Mouse (Mus musculus) limb, embryonic 13.5 days (tissue): ENCODE measurements at regions not wholly inside any gene's neighbourhood (a gene's known extent, or its start where the extent isn't known, plus 50 kb on each side); places are given as distances from the start of the nearest gene placed in this dataset.

ENCODE experiments used
- ATAC-seq: fragments of 200-750 bp; cut with Nextera tagmentation; 2 replicates; pipeline ENCODE4 v1.8.0; 2017; ENCODE audit warnings: low read depth, moderate number of reproducible peaks, moderate TSS enrichment; ENCODE audit not compliant: low FRiP score
- H3K27ac ChIP-seq: fragments of 300-500 bp; sonication (generic); 2 replicates; pipeline ENCODE4 v1.5.1; 2015; ENCODE audit warnings: inconsistent platforms, mild to moderate bottlenecking, moderate library complexity
- H3K27me3 ChIP-seq: fragments of 300-500 bp; sonication (generic); 2 replicates; pipeline ENCODE4 v1.6.1; 2015; ENCODE audit warnings: mild to moderate bottlenecking, inconsistent platforms
- H3K36me3 ChIP-seq: fragments of 300-500 bp; sonication (generic); 2 replicates; pipeline ENCODE4 v1.6.1; 2015; ENCODE audit warnings: inconsistent platforms, mild to moderate bottlenecking, moderate library complexity
- H3K4me1 ChIP-seq: fragments of 300-500 bp; sonication (generic); 2 replicates; pipeline ENCODE4 v1.6.1; 2015; ENCODE audit warnings: inconsistent platforms
- H3K4me2 ChIP-seq: fragments of 300-500 bp; sonication (generic); replicated peaks from 2 replicates; pipeline ENCODE4 v1.6.1; 2015; ENCODE audit warnings: inconsistent platforms, mild to moderate bottlenecking, moderate library complexity
- H3K4me3 ChIP-seq: fragments of 300-500 bp; sonication (generic); 2 replicates; pipeline ENCODE4 v1.5.1; 2015; ENCODE audit warnings: moderate library complexity, mild to moderate bottlenecking, inconsistent platforms
- H3K9ac ChIP-seq: fragments of 300-500 bp; sonication (generic); 2 replicates; pipeline ENCODE4 v1.6.1; 2015; ENCODE audit warnings: mild to moderate bottlenecking, inconsistent platforms
- H3K9me3 ChIP-seq: fragments of 300-500 bp; sonication (generic); 2 replicates; pipeline ENCODE4 v1.6.1; 2016; ENCODE audit warnings: inconsistent platforms
- WGBS: fragments of 180-500 bp; shearing (Covaris S2); methylation state at CpG from one replicate; pipeline ENCODE4 v1.1.7; 2015; 5-methylcytosine and 5-hydroxymethylcytosine counted together

DNA sequence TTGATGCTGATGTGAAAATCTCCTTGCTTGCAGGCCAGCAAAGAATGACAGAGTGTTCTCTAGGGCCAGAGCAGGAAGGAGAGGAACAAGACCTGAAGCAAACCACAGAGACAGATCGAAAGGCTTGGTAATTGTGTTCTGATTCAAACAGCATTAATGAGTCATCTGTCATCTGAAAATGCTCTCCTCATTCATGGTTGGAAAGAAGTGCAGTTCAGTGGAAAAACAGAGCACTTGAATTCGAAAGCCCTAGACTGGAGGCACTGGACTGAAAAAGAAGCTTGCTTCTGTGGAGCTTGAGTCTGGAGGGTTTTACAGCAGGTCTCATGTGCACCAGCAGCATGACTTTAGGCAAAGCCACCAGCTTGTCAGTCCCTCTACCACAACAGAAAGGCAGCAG lies 374.3 kb upstream of the B430305J03Rik start:
- H3K27ac ChIP-seq: no peak overlapping the region
- 78% methylated on average over 2 of the region's 2 CpGs for WGBS
- no peak for ATAC-seq
- no peak overlapping the region for H3K9ac ChIP-seq
- no peak overlapping the region for H3K4me3 ChIP-seq
- no peaks in the 10 kb centered on the region for H3K4me1 ChIP-seq
- no peaks in the 10 kb centered on the region for H3K9me3 ChIP-seq
- no peaks in the 10 kb centered on the region for H3K27me3 ChIP-seq
- no peaks in the 10 kb centered on the region for H3K36me3 ChIP-seq
- no peak overlapping the region for H3K4me2 ChIP-seq

DNA sequence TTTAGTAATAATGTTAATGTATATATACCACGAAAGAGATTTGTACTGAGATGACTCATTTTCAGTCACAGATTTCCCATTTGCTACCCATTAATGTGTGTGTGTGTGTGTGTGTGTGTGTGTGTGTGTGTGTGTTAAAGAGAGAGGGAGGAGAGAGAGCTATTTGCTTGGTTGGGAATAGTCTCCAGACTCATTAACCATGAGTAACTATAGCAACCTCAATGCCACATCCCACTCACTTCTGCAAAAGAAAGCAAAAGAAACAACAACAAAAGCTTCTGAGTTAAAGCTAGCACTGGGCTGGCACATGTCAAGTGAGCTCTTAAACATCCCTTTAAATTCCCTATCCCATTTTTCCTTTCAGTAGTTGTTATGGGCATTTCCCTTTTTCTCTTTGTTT lies 372.8 kb upstream of the B430305J03Rik start:
- Histone ChIP-seq H3K4me2 (no peak overlapping the region), H3K9me3 (no peaks in the 10 kb centered on the region), H3K4me3 (no peak overlapping the region), H3K27ac (no peak overlapping the region), H3K9ac (no peak overlapping the region), H3K4me1 (no peaks in the 10 kb centered on the region), H3K36me3 (no peaks in the 10 kb centered on the region), H3K27me3 (no peaks in the 10 kb centered on the region)
- 75% methylated on average over 1 of the region's 1 CpGs for WGBS
- no peak for ATAC-seq

DNA sequence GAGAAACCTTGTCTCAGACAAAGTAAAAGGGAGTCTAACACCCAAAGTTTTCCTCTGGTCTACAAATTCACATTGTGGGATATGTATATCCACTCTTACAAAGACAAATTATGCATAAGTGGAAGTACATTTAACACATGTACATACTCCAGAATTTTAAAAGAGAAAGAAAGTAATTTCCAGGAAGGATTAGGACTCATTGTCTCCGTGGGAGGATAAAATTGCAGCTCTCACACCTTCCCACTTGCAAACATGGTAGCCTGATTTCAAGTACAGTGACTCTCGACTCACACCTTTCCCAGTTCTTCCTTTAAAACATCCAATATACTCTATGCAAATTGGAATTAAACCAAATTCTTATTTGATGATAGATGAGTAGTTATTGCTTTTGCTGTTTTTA lies 351.0 kb upstream of the B430305J03Rik start:
- no peak overlapping the region for H3K4me3 ChIP-seq
- H3K36me3 ChIP-seq: no peaks in the 10 kb centered on the region
- no peak overlapping the region for H3K4me2 ChIP-seq
- H3K9me3 ChIP-seq: no peaks in the 10 kb centered on the region
- WGBS: 88% methylated on average over 2 of the region's 2 CpGs
- no peaks in the 10 kb centered on the region for H3K4me1 ChIP-seq
- no peaks in the 10 kb centered on the region for H3K27me3 ChIP-seq
- no peak for ATAC-seq
- no peak overlapping the region for H3K9ac ChIP-seq
- H3K27ac ChIP-seq: no peak overlapping the region

DNA sequence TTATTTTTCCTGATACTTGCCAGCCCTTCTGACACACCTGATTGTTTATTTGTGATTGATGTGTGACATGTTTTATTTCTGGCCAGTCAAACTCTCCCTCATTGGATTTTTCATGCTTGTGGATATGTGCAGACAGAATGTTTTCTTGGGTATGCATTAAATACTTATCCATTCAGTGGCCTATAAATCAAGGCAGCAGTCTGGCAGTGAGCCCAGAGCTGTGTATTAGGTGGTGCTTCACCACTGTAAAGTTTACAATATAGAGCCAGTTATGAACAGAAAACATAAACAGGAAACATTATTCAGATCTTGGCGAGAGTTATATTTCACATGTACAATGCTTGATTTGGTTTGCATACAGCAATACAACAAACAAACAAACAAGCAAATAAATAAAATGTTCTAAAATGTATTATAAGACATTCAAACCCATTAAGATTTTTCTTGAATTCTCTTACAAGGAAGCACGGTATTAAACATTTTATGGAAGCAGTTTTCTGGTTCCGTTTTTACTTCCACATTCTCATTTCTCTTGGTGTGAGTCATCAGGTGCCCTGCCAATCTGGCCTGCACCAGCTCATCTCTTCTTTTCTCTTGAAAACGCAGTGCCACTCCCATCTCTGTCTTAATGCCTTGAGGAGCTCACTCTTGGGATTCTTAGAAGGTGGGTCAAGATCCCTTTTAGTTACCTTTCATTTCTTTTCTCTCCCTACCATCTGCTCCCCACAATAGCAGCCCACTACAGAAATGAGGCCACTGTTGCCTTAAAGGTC lies 322.4 kb upstream of the B430305J03Rik start:
- 50% methylated on average over 4 of the region's 4 CpGs for WGBS
- Histone ChIP-seq H3K4me2 (no peak overlapping the region), H3K36me3 (no peaks in the 10 kb centered on the region), H3K27ac (no peak overlapping the region), H3K4me3 (no peak overlapping the region), H3K9me3 (no peaks in the 10 kb centered on the region), H3K4me1 (no peaks in the 10 kb centered on the region), H3K27me3 (no peaks in the 10 kb centered on the region), H3K9ac (no peak overlapping the region)
- ATAC-seq: no peak

DNA sequence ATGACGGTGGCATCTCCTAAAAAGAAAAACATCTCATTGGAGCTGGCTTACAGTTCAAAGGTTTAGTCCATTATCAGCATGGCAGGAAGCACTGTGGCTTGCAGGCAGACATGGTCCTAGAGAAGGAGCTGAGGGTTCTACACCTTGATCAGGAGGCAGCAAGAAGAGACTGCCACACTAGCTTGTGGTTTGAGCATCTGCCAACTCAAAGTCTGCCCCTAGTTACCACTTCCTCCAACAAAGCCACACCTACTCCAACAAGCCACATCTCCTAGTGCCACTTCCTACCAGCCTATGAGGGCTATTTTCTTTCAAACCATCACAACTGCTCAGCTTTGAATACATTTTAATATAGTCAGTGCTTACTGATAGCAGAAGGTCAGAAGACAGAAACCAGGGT lies 305.1 kb upstream of the B430305J03Rik start:
- ATAC-seq: no peak
- Histone ChIP-seq H3K36me3 (no peaks in the 10 kb centered on the region), H3K9me3 (no peaks in the 10 kb centered on the region), H3K27ac (no peak overlapping the region), H3K4me1 (no peaks in the 10 kb centered on the region), H3K9ac (no peak overlapping the region), H3K4me2 (no peak overlapping the region), H3K27me3 (no peaks in the 10 kb centered on the region), H3K4me3 (no peak overlapping the region)
- 88% methylated on average over 1 of the region's 1 CpGs for WGBS

DNA sequence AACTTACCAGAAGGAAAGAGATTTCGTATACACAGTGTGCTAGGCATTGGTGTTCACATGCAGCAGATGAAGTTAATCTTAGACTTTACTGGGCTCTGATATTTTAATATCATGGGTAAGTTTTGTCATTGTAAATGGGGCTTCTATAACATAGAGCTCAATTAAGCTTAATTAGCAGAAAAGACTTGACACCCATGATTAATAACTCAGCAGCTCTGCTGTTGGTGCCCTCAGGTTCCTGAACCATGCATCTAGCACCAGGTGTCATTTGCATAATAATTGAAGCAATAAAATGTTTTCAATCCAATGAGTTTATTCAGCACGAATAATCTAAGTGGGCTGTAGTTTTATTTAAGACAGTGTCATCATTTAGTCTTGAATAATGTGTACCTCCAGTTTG lies 290.4 kb upstream of the B430305J03Rik start:
- Histone ChIP-seq H3K9ac (no peak overlapping the region), H3K9me3 (no peaks in the 10 kb centered on the region), H3K4me3 (no peak overlapping the region), H3K27me3 (no peaks in the 10 kb centered on the region), H3K4me1 (no peaks in the 10 kb centered on the region), H3K27ac (no peak overlapping the region), H3K36me3 (no peaks in the 10 kb centered on the region), H3K4me2 (no peak overlapping the region)
- WGBS: 81% methylated on average over 2 of the region's 2 CpGs
- no peak for ATAC-seq

DNA sequence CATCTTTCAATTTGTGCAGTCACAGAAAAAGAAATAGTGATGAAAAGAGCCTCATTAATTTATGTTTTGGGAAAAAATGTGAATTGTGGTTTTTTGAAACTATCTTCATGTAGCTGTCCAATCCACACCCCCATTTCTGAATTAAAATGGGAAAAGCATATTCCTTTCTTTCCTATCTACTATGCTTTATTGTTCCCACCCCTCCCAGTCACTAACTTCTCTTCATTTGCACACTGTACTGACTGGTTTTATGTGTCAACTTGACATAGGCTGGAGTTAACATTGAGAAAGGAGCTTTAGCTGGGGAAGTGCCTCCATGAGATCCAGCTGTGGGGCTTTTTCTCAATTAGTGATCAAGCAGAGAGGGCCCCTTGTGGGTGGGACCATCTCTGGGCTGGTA lies 262.8 kb upstream of the B430305J03Rik start:
- H3K36me3 ChIP-seq: no peaks in the 10 kb centered on the region
- H3K9me3 ChIP-seq: no peaks in the 10 kb centered on the region
- no peak overlapping the region for H3K27ac ChIP-seq
- no peaks in the 10 kb centered on the region for H3K27me3 ChIP-seq
- ATAC-seq: no peak
- no peak overlapping the region for H3K4me3 ChIP-seq
- H3K4me1 ChIP-seq: no peaks in the 10 kb centered on the region
- H3K9ac ChIP-seq: no peak overlapping the region
- no peak overlapping the region for H3K4me2 ChIP-seq

DNA sequence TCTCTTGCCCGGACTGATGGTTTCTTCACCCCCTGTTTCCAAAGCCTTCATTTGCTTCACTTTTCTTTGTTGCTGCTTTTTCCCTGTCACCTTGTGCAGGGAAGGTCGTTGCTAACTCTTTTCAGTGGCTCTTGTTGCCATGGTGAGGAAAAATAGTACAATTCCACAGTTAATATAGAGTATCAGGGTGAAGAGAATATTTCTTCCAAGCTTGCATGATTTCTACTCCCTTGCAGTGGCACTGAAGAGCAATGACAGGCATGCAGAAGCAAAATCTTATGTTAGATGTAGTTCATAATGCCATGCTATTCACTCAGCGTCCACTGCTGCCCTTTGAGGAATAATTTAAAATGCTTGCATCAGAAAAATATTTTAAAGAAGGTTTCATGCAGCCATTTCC lies 262.3 kb upstream of the B430305J03Rik start:
- ATAC-seq: no peak
- no peaks in the 10 kb centered on the region for H3K9me3 ChIP-seq
- no peak overlapping the region for H3K4me2 ChIP-seq
- 73% methylated on average over 3 of the region's 3 CpGs for WGBS
- no peaks in the 10 kb centered on the region for H3K36me3 ChIP-seq
- no peaks in the 10 kb centered on the region for H3K27me3 ChIP-seq
- H3K4me1 ChIP-seq: no peaks in the 10 kb centered on the region
- no peak overlapping the region for H3K27ac ChIP-seq
- H3K4me3 ChIP-seq: no peak overlapping the region
- no peak overlapping the region for H3K9ac ChIP-seq

DNA sequence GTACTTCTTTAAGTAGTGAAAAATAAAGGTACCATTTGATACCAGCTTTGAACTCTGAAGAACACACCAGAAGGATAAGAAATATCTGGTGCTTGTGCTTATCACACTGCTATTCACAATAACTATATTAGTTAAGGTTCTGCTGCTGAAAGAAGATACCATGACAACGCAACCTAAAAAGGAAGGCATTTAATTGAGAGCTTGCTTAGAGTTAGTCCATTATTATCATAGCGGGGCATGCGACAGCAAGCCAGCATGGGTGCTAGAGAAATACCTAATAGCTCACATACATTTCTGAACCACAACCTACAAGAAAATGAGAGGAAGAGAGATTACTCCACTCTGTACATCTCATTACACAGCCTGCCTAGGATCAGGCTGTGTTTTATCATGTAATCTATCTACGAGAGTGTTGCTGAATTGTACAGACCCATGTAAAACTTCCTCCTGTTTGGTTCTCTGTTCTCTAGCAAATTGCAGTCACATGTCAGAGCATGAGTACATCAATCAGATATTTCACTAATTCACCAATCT lies 258.3 kb upstream of the B430305J03Rik start:
- Histone ChIP-seq H3K4me2 (no peak overlapping the region), H3K36me3 (no peaks in the 10 kb centered on the region), H3K9ac (no peak overlapping the region), H3K9me3 (no peaks in the 10 kb centered on the region), H3K27me3 (no peaks in the 10 kb centered on the region), H3K4me1 (no peaks in the 10 kb centered on the region), H3K27ac (no peak overlapping the region), H3K4me3 (no peak overlapping the region)
- ATAC-seq: no peak
- 86% methylated on average over 4 of the region's 4 CpGs for WGBS

DNA sequence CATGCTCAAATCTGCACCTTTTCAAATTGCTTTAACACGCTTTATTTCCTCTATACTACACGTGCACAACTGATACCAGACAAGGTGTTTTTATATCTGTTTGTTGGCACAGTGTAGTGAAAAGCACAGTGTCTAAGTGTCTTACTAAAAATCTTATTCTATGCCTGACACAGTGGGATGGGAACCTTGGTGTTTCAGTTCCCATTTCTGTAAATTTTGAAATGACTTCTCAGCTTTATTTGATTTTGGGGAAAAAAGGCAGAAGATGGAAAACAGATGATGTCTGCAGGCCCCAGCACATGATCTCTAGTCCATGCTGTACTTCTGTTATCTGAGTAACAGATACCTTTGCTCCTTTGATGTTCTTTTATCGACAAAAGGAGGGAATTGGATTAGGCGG lies 239.7 kb upstream of the B430305J03Rik start:
- Histone ChIP-seq H3K9me3 (no peaks in the 10 kb centered on the region), H3K4me1 (no peaks in the 10 kb centered on the region), H3K9ac (no peak overlapping the region), H3K4me3 (no peak overlapping the region), H3K27ac (no peak overlapping the region), H3K27me3 (no peaks in the 10 kb centered on the region), H3K4me2 (no peak overlapping the region), H3K36me3 (no peaks in the 10 kb centered on the region)
- ATAC-seq: no peak
- 74% methylated on average over 4 of the region's 4 CpGs for WGBS

DNA sequence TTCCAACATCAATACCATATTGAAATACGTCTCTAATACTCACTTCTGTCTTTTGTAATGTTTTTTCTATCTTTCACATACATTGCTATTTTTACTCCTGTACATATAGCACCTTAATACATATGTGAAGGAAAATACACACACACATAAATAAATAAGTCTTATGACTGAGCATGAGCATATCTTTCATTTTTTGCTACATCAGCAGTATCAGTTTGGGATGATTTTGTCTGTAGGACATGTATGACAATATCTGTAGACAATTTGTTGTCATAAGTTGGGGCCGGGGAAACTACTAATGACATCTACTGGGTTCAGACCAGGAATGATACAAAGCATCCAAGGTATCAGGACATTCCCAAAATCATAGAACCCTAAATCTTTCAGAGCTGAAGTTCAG lies 237.1 kb upstream of the B430305J03Rik start:
- ATAC-seq: no peak
- H3K4me2 ChIP-seq: no peak overlapping the region
- no peaks in the 10 kb centered on the region for H3K9me3 ChIP-seq
- H3K36me3 ChIP-seq: no peaks in the 10 kb centered on the region
- H3K4me1 ChIP-seq: no peaks in the 10 kb centered on the region
- no peak overlapping the region for H3K4me3 ChIP-seq
- H3K27me3 ChIP-seq: no peaks in the 10 kb centered on the region
- WGBS: 86% methylated on average over 2 of the region's 2 CpGs
- no peak overlapping the region for H3K27ac ChIP-seq
- no peak overlapping the region for H3K9ac ChIP-seq

DNA sequence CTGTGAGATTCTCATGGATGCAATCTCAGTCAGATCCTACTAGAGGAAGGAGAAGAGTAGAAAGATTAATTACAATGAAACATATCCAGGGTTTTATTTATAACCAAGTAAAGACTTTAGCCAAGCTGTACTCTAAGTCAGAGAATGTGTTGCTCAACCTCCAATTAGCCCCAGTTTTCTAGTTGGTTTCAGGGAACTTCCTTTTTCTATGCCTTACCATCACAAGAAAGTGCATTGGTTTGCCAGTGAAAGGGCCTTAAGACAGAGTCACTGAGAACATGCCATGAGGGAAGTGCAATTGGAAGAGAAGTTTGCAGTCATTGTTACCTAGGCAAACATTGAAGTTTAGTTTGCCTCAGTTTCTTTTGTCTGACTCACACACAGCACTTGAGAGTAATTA lies 229.8 kb upstream of the B430305J03Rik start:
- Histone ChIP-seq H3K27ac (no peak overlapping the region), H3K9me3 (no peaks in the 10 kb centered on the region), H3K4me3 (no peak overlapping the region), H3K9ac (no peak overlapping the region), H3K4me2 (no peak overlapping the region), H3K36me3 (no peaks in the 10 kb centered on the region), H3K27me3 (no peaks in the 10 kb centered on the region), H3K4me1 (no peaks in the 10 kb centered on the region)
- no peak for ATAC-seq

DNA sequence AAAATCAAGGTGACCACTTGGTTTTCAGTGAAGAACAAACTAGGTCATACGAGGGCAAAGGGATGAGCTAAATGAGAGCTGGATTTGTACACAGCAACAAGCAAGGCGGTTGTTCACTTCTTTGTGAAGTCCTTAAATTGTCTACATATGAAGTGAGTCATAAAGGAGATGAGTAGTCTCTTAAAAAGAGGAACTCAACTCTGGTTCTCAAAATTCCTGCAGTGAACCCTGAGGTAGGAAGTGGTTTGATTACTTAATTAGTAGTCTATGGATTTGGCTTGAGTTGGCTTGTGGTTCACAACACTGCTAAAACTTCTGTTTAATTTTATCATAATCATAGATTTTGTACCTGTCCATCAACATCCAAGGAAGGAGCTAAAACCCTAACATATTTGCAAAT lies 226.6 kb upstream of the B430305J03Rik start:
- no peak overlapping the region for H3K27ac ChIP-seq
- no peak overlapping the region for H3K4me3 ChIP-seq
- H3K9me3 ChIP-seq: no peaks in the 10 kb centered on the region
- H3K4me1 ChIP-seq: no peaks in the 10 kb centered on the region
- no peak overlapping the region for H3K4me2 ChIP-seq
- no peaks in the 10 kb centered on the region for H3K27me3 ChIP-seq
- no peak overlapping the region for H3K9ac ChIP-seq
- no peak for ATAC-seq
- no peaks in the 10 kb centered on the region for H3K36me3 ChIP-seq
- 81% methylated on average over 2 of the region's 2 CpGs for WGBS
